Mouse (Mus musculus) right cerebral cortex, adult 18-20 months (tissue): ENCODE data around the gene Vps13d.
A peak's percentile ranks its signal among the peaks of the same experiment; 100 is the strongest.

Source experiments
- DNase-seq: peaks from one replicate; pipeline ENCODE4 v3.0.0; 2022; ENCODE audit warnings: mixed read lengths

Gene Vps13d

DNA sequence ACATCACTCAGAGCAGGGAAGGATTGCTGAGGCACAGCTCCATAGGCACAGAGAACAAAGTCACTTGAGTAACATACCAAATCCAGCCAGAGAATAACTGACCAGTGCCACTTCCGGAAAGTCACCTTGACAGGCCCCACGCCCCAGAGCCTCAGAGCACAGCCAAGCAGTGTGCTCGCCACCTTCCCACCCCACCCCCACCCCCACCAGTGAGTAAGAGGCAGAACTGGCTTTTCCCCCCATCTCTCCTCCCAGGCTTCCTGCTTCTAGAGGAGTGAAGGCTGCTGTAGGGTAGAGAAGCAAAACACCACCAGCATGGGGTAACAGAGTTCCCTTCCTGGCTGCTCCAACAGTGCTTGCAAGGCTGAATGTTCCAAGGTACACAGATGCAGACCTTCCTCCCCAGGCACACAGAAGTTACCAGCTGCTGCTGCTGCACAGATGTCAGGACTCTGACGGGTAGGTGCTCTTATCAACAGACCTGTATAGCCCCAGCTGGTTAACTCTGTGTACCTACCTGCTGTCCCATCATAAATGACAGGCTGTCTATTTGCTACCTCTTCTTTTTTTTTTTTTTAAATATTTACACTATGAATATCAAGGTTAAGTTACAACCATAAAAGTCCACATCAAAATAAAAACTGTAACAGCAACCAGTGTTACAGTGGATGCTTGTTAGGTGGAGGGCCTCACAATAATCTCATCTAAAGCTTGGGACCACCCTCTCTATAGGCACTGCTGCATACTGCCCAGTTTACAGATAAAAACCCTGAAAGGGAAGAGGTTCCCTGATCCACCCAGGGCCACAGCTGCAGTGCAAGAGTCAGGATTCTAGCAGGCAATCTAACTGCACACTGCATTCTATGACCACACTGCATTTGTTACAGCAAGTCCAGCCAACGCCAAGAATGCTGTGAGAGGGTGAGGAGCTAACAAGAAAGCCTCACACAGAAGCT, 47.5 kb downstream of the Vps13d start:
- no peak for DNase-seq

DNA sequence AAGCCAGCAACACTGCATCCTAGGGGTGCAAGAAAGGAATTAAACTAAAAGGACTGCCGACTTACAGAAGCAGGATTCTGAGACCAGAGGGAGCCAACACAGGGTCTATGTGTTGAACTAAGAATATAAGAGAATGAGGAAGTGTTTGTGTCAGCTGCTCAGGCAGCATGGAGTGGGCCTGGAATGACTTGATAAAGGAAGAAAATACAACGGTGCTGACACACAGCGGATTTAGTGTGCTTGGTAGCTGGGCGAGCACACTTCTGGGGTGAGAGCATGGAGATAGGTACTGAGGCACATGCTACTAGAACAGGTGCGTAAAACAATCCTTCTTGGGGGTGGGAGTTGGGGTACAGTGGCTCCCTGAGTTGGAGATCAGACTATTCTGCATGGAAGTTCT, 51.3 kb downstream of the Vps13d start:
- DNase-seq = no peak

- no peak for DNase-seq
Measured at GRCm38 (mm10) chr4:145136705-145137104, 58.1 kb downstream of the Vps13d start.

GRCm38 (mm10) chr4:145135473-145135872, 59.3 kb downstream of the Vps13d start:
- no peak for DNase-seq

- no peak for DNase-seq
Measured at GRCm38 (mm10) chr4:145130772-145131171, 64.0 kb downstream of the Vps13d start.

- DNase-seq = peak; percentile 71
Measured at GRCm38 (mm10) chr4:145129956-145130548, 64.8 kb downstream of the Vps13d start.

DNA sequence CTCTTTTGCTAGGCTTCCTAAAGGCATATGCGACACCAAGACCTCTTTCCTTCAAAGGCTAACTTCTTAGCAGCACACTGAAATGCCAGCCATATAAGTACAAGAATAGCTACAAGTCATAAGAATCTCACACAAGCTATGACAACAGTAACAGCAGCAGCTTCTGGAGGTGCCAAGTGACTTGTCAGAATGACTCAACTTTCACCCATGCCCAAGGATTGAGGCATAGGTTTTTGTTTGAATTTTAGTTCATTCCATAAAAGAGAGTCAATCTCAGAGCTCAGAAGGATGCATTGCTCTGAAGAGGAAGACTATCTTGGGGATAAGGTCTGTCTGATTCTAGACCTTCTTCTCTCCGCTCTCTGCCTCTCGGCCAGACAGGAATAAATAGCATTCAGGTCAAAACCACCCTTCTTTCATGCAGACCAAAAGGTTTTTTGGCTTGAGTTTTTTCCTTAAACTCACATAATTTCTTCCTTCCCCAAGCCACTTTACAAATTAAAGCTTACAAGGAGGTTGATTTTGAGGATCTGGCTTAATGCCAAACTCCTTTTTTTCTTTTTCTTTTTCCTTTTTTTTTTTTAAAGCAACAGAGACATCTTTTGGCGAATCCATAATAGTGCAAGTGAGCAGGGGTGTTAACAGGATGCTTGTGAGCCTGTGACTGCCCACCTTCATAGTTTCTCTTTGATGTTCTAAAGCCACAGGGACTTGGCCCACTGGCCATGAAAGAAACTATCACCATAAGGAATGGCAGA, 69.2 kb downstream of the Vps13d start:
- peak; percentile 49 for DNase-seq

- no peak for DNase-seq
Measured at GRCm38 (mm10) chr4:145124419-145124818, 70.4 kb downstream of the Vps13d start.

GRCm38 (mm10) chr4:145111641-145112040, 83.2 kb downstream of the Vps13d start:
- no peak for DNase-seq

- no peak for DNase-seq
Measured at GRCm38 (mm10) chr4:145110736-145111135, 84.1 kb downstream of the Vps13d start.

- no peak for DNase-seq
Measured at GRCm38 (mm10) chr4:145106796-145107195, 88.0 kb downstream of the Vps13d start.

- no peak for DNase-seq
Measured at GRCm38 (mm10) chr4:145105319-145105718, 89.5 kb downstream of the Vps13d start.

DNA sequence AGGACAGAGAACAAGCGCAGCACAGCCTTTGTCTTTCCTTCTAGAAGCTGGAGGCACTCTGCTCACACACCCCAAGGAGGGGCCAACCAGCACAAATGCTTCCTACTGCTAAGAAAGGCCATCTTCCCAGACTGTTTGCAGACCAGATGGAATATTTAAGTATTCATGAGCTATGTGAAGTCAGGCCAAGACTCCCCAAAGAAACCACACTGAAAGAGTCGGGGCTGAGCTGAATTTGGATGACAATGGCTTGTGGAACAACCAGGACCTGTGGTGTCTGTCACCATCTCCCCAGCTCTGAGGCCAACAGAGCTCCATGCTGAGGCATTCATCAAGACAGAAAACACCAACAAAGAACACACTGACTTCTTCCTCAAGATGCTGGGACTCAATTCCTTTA, 89.9 kb downstream of the Vps13d start:
- DNase-seq = peak; percentile 40

GRCm38 (mm10) chr4:145103617-145104016, 91.2 kb downstream of the Vps13d start:
- DNase-seq = no peak

DNA sequence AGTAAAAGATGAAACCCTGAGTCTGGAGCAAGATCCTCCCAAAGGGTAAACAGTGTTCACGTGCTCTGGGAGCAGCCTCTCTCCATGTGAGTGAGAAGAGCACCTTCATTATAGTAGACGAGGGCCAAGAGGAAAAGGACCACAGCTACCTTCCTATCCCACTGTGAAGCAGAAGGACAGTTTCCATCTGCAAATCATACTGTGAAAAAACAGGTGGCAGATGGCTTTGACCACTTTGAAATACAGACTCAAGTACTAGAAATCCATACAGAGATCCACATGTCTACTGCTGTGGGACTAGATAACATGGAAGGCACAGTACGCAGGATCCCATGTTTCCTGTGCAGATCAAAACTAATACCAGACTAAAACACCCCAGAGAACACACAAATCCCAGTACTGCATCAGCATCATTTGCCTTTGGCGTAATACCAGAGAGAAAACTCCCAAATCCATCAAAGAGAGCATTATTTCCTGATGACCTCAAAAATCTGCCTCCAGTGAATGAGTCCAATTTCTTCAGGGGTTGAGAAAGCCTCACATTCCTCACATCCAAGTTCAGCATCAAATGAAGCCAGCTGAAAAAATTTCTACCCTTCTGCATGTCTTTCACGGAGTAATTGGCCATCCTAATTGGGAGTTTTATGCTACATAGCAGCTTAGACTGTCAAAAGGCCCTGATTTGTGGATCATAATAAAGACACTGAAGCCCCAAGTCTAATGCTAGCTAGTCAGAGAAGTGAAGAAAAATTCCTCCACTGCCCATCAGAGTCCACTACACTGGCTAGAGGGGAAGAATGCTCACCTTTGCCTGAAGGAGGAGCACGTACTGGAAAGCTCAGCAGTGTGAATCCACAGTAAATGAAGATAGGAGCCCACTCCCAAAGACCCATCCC, 92.7 kb downstream of the Vps13d start:
- DNase-seq = no peak

DNA sequence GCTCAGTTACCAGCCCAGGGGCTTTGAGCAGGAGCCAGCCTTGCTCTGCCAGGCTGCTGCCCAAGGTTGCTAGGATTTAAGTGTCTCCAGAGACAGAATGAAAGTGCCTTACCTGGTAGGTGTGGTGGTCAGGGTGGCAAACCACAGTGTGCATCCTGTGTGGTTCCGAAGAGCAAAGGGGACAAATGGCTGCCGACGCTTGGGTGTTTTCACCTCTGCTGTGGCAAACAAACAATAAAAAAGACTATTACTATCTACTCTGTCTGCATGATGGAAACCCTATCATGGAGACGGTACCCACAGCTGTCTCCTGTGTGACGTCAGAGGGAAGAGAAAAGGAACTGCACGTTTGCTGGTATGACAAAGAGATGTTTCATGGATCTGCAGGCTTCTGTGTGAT, 95.0 kb downstream of the Vps13d start:
- DNase-seq = no peak

DNA sequence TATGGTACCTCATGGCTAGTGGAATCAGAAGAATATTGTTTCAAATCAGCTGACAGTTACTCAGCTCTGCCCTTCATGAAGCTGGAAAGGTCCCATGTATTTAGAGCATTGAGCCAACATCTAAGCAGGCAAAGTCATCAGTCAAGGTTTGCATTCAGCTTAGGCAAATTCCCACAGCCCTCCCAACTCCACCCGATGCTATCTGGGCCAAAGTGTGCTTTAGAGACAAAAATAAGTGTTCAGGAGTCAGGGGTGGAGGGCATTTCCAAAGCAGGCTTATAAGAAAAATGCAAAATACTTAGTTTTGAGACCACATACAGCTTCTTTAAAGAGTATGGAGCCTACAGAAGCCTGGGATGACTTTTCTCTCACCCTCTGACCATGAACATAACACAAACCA, 95.5 kb downstream of the Vps13d start:
- no peak for DNase-seq

DNA sequence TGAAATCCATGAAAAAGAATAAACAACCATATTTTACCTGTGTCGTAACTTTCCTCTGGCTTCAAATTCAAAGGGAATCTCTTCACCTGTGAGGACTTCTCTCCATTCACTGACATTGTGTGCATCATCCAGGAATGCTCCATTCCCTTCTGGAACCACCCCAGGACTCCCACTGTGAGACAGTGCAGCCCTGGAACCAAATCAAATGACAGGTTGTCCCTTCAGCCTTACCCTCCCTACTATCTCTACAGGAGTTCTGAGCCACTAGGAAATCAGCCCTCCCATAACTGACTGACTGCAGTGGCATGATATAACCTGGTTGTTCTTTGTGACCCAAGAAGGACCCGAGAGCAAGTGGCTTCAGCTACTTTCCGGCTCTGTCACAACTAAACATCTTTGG, 96.8 kb downstream of the Vps13d start:
- no peak for DNase-seq

- DNase-seq = peak; percentile 47
Measured at GRCm38 (mm10) chr4:145096481-145097039, 98.2 kb downstream of the Vps13d start.

DNA sequence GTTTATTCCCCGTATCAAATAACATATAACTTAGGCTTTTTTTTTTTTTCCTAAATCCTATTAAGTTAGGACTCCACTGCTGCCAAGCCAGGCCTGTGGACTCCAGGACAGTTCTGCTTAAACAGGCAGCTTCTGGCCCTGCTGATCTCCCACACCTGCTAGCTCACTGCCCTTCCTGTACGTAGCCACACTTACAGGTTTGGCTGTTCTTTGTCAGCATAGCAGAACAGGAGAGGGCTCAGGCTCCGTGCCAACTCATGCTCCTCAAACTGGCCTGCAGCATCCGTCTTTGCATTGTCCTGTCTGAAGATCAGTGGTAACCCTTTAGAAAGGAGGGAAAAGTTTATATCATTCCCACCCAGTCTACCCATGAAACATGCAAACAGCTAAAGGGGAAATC, 108.3 kb downstream of the Vps13d start:
- DNase-seq = no peak

DNA sequence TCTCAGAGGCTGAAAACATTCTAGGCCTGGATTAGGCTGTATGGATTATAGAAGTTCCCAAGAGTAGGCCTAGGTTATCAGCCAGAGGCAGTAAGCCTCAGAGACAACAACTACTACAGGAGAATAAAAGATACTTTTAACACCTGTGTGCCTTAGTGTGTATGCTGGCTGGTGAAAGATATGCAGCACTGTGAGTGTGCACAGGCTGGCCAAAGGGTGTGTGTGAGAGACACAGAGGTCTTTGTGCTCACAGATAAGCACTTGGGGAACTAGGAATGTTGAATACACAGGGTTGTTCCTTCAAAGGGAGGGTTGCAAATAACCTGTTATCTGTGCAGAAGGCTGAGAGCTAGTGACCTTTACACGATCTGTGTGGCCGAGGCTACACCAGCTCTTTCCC, 115.5 kb downstream of the Vps13d start:
- no peak for DNase-seq

DNA sequence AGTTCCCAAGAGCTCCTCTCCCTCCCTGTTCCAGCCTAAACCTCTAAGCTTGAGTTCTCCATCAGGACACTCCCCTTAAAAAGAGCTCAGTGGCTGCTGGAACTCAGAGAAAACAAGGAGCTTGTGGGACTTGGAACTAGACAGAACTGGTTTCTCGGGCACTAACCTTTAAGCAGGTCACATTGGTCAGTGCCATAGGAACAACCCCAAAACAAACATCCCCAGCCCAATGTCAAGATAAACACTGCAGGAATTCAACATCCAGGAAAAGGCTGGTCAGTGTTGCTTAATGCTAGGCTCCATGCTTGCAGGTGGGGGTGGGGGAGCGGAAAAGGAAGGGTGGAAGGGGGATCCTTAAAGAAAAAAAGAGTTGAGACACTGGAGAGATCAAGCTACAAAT, 120.5 kb downstream of the Vps13d start:
- DNase-seq = no peak
